Mouse (Mus musculus) bone marrow, adult 2 months (tissue): Measurements from ENCODE around the gene Tmem17.

ENCODE experiments used
- CTCF ChIP-seq: fragments of 200-500 bp; IDR thresholded peaks from 2 replicates; pipeline ENCODE4 v1.5.1; 2011; ENCODE audit warnings: low read length, control low read depth; ENCODE audit not compliant: control insufficient read depth, insufficient read depth
- POLR2A ChIP-seq: fragments of 200-500 bp; IDR thresholded peaks from 2 replicates; pipeline ENCODE4 v1.6.1; 2011; ENCODE audit warnings: low read depth, mild to moderate bottlenecking, control low read depth, low read length, borderline replicate concordance; ENCODE audit not compliant: control insufficient read depth

DNA sequence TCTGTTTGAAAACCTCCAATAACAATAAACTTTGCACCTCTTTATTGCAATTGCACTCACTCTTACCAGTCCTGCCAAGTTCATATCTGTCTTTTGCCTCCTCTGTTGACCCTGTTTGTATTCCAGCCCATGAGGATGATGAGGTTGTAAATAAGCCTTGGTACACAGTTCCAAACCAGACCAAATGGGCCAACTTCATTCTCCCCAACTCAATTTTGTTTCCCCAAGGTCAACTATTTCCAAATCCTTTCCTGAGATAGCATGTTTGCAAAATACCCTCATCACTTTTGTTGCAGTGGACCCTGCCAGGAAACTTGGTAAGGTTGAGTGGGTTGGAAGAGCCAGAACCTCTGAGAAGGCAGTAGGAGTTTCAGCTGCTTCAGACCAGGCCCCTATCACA is 16.9 kb upstream of the Tmem17 start:
- TF ChIP-seq CTCF = no peak
- TF ChIP-seq POLR2A = no peak
